Mouse (Mus musculus) neural tube, embryonic 11.5 days (tissue): ENCODE results near the gene Hsd17b2. TPM values are rescaled to one million over a fixed set of nuclear protein-coding genes. Genes with fewer than 3 reads are reported as not detected.

Experiments used
- ATAC-seq: fragments of 200-750 bp; cut with Nextera tagmentation; 2 replicates; pipeline ENCODE4 v1.8.0; 2017; ENCODE audit warnings: moderate number of reproducible peaks, mild to moderate bottlenecking, moderate TSS enrichment, moderate library complexity; ENCODE audit not compliant: insufficient read depth, low FRiP score, low TSS enrichment
- DNase-seq: peaks from one replicate; pipeline ENCODE4 v3.0.0-alpha.2; 2015; ENCODE audit warnings: low spot score
- H3K27ac ChIP-seq: fragments of 300-500 bp; sonication (generic); 2 replicates; pipeline ENCODE4 v1.5.1; 2014; ENCODE audit warnings: low read depth, mild to moderate bottlenecking, low read length
- H3K27me3 ChIP-seq: fragments of 300-500 bp; sonication (generic); 2 replicates; pipeline ENCODE4 v1.6.1; 2014; ENCODE audit warnings: mild to moderate bottlenecking, low read length, mixed read lengths; ENCODE audit not compliant: control insufficient read depth, insufficient read depth
- H3K36me3 ChIP-seq: fragments of 300-500 bp; sonication (generic); 2 replicates; pipeline ENCODE4 v1.6.1; 2014; ENCODE audit warnings: mild to moderate bottlenecking, low read length, moderate library complexity, mixed read lengths; ENCODE audit not compliant: control insufficient read depth, insufficient read depth
- H3K4me1 ChIP-seq: fragments of 300-500 bp; sonication (generic); 2 replicates; pipeline ENCODE4 v1.6.1; 2014; ENCODE audit warnings: low read length, mixed read lengths; ENCODE audit not compliant: control insufficient read depth, insufficient read depth
- H3K4me2 ChIP-seq: fragments of 300-500 bp; sonication (generic); 2 replicates; pipeline ENCODE4 v1.6.1; 2014; ENCODE audit warnings: low read depth, mild to moderate bottlenecking, moderate library complexity
- H3K4me3 ChIP-seq: fragments of 300-500 bp; sonication (generic); 2 replicates; pipeline ENCODE4 v1.5.1; 2014; ENCODE audit warnings: low read depth, low read length
- H3K9ac ChIP-seq: fragments of 300-500 bp; sonication (generic); 2 replicates; pipeline ENCODE4 v1.6.1; 2014; ENCODE audit warnings: mild to moderate bottlenecking, low read length
- H3K9me3 ChIP-seq: fragments of 300-500 bp; sonication (generic); 2 replicates; pipeline ENCODE4 v1.6.1; 2016; ENCODE audit warnings: low read length; ENCODE audit not compliant: control insufficient read depth
- WGBS: fragments of 180-500 bp; shearing (Covaris S2); extraction: QIAGEN DNeasy Blood & Tissue Kit; methylation state at CpG from one replicate; pipeline ENCODE4 v1.1.7; 2014; 5-methylcytosine and 5-hydroxymethylcytosine counted together
- polyA plus RNA-seq: library from polyadenylated mRNA; unstranded; fragments of >200 nt; fragmentation: Nextera tagmentation; extraction: Ambion mirVana; gene quantifications from 2 replicates; pipeline ENCODE4 v1.2.1, GENCODE M21; 2014

The Hsd17b2 gene
- polyA plus RNA-seq, 1 experiment from 2014 or later = not detected

GRCm38 (mm10) chr8:117747886-117748730 is 46.4 kb downstream of the Hsd17b2 start:
- Histone ChIP-seq H3K27me3 (no peaks in the 10 kb centered on the region), H3K4me3 (no peak overlapping the region), H3K36me3 (no peaks in the 10 kb centered on the region), H3K9ac (no peak overlapping the region), H3K27ac (no peak overlapping the region), H3K4me1 (no peaks in the 10 kb centered on the region), H3K9me3 (no peaks in the 10 kb centered on the region), H3K4me2 (no peak overlapping the region)
- 77% methylated on average over 8 of the region's 9 CpGs for WGBS
- DNase-seq (no peak), ATAC-seq (no peak)

GRCm38 (mm10) chr8:117749436-117749835 is 47.7 kb downstream of the Hsd17b2 start:
- no peaks in the 10 kb centered on the region for H3K36me3 ChIP-seq
- H3K4me3 ChIP-seq = no peak overlapping the region
- no peaks in the 10 kb centered on the region for H3K4me1 ChIP-seq
- no peak for ATAC-seq
- no peak for DNase-seq
- H3K4me2 ChIP-seq = no peak overlapping the region
- H3K27ac ChIP-seq = no peak overlapping the region
- H3K27me3 ChIP-seq = no peaks in the 10 kb centered on the region
- 59% methylated on average over 2 of the region's 2 CpGs for WGBS
- no peaks in the 10 kb centered on the region for H3K9me3 ChIP-seq
- no peak overlapping the region for H3K9ac ChIP-seq

GRCm38 (mm10) chr8:117757900-117758299 is 56.2 kb downstream of the Hsd17b2 start:
- Histone ChIP-seq H3K9ac (no peak overlapping the region), H3K4me1 (no peaks in the 10 kb centered on the region), H3K27ac (no peak overlapping the region), H3K9me3 (no peaks in the 10 kb centered on the region), H3K27me3 (no peaks in the 10 kb centered on the region), H3K4me2 (no peak overlapping the region), H3K4me3 (no peak overlapping the region), H3K36me3 (no peaks in the 10 kb centered on the region)
- DNase-seq (no peak), ATAC-seq (no peak)
- WGBS = 85% methylated on average over 11 of the region's 11 CpGs

- ATAC-seq = no peak
- WGBS = 86% methylated on average over 6 of the region's 6 CpGs
- no peaks in the 10 kb centered on the region for H3K36me3 ChIP-seq
- H3K4me3 ChIP-seq = no peak overlapping the region
- no peaks in the 10 kb centered on the region for H3K27me3 ChIP-seq
- H3K9ac ChIP-seq = no peak overlapping the region
- H3K9me3 ChIP-seq = no peaks in the 10 kb centered on the region
- no peaks in the 10 kb centered on the region for H3K4me1 ChIP-seq
- DNase-seq = no peak
- H3K27ac ChIP-seq = no peak overlapping the region
- no peak overlapping the region for H3K4me2 ChIP-seq
These were observed 61.1 kb downstream of the Hsd17b2 start for GRCm38 (mm10) chr8:117762776-117763175.

GRCm38 (mm10) chr8:117764625-117765024 is 62.9 kb downstream of the Hsd17b2 start:
- WGBS = 80% methylated on average over 4 of the region's 4 CpGs
- ATAC-seq (no peak), DNase-seq (no peak)
- H3K9ac ChIP-seq = no peak overlapping the region
- H3K4me3 ChIP-seq = no peak overlapping the region
- H3K4me2 ChIP-seq = no peak overlapping the region
- H3K27ac ChIP-seq = no peak overlapping the region
- H3K9me3 ChIP-seq = no peaks in the 10 kb centered on the region
- H3K4me1 ChIP-seq = no peaks in the 10 kb centered on the region
- H3K27me3 ChIP-seq = no peaks in the 10 kb centered on the region
- H3K36me3 ChIP-seq = no peaks in the 10 kb centered on the region

GRCm38 (mm10) chr8:117765947-117766346 is 64.2 kb downstream of the Hsd17b2 start:
- no peaks in the 10 kb centered on the region for H3K27me3 ChIP-seq
- no peak overlapping the region for H3K4me3 ChIP-seq
- no peak overlapping the region for H3K4me2 ChIP-seq
- H3K4me1 ChIP-seq = no peaks in the 10 kb centered on the region
- WGBS = 85% methylated on average over 5 of the region's 5 CpGs
- no peak overlapping the region for H3K27ac ChIP-seq
- no peak overlapping the region for H3K9ac ChIP-seq
- DNase-seq = no peak
- H3K36me3 ChIP-seq = no peaks in the 10 kb centered on the region
- no peaks in the 10 kb centered on the region for H3K9me3 ChIP-seq
- no peak for ATAC-seq

GRCm38 (mm10) chr8:117768971-117769370 is 67.3 kb downstream of the Hsd17b2 start:
- Histone ChIP-seq H3K27ac (no peak overlapping the region), H3K9ac (no peak overlapping the region), H3K4me2 (no peak overlapping the region), H3K36me3 (no peaks in the 10 kb centered on the region), H3K9me3 (no peaks in the 10 kb centered on the region), H3K4me3 (no peak overlapping the region), H3K4me1 (no peaks in the 10 kb centered on the region), H3K27me3 (no peaks in the 10 kb centered on the region)
- 81% methylated on average over 6 of the region's 7 CpGs for WGBS
- DNase-seq = no peak
- no peak for ATAC-seq

GRCm38 (mm10) chr8:117771115-117771836 is 69.6 kb downstream of the Hsd17b2 start:
- Histone ChIP-seq H3K27me3 (no peaks in the 10 kb centered on the region), H3K27ac (no peak overlapping the region), H3K36me3 (no peaks in the 10 kb centered on the region), H3K4me3 (no peak overlapping the region), H3K4me1 (no peaks in the 10 kb centered on the region), H3K9me3 (no peaks in the 10 kb centered on the region), H3K4me2 (no peak overlapping the region), H3K9ac (no peak overlapping the region)
- WGBS = 89% methylated on average over 9 of the region's 9 CpGs
- DNase-seq = no peak
- no peak for ATAC-seq

GRCm38 (mm10) chr8:117772126-117772525 is 70.4 kb downstream of the Hsd17b2 start:
- Histone ChIP-seq H3K4me2 (no peak overlapping the region), H3K4me3 (no peak overlapping the region), H3K36me3 (no peaks in the 10 kb centered on the region), H3K4me1 (no peaks in the 10 kb centered on the region), H3K27me3 (no peaks in the 10 kb centered on the region), H3K9me3 (no peaks in the 10 kb centered on the region), H3K27ac (no peak overlapping the region), H3K9ac (no peak overlapping the region)
- DNase-seq (peak; percentile 40), ATAC-seq (no peak)
- WGBS = 63% methylated on average over 2 of the region's 2 CpGs
